Mouse (Mus musculus): ENCODE results near the gene Henmt1. TPM values are rescaled to one million over a fixed set of nuclear protein-coding genes. Genes with fewer than 3 reads are reported as not detected.

Gene Henmt1
- polyA plus RNA-seq, 1 experiment from 2014 or later, result 0.51 TPM

DNA sequence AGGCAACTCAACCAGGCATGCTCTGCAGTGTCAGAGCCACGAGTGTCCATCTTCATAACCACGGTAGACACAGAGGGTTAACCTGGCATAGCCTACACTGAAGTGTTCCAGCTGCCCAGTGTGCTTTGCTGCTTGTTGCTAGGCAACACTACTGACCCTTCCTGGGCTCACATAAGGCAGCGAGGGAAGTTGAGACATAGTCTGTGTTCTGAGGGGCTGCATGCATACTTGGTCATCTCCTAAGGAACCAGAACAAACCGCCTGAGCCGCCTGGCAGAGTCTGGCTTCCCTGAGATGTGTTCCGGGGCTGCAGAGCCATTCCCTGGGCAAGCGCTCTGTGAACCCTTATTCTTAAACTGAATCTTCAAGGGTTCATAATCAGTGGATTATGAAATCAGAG, 21.6 kb downstream of the Henmt1 start:
- H3K4me1 ChIP-seq (ENCODE audit: control insufficient read depth, insufficient read depth, low read length), result no peaks in the 10 kb centered on the region
- H3K9ac ChIP-seq (ENCODE audit: low read depth, low read length), result no peak overlapping the region

DNA sequence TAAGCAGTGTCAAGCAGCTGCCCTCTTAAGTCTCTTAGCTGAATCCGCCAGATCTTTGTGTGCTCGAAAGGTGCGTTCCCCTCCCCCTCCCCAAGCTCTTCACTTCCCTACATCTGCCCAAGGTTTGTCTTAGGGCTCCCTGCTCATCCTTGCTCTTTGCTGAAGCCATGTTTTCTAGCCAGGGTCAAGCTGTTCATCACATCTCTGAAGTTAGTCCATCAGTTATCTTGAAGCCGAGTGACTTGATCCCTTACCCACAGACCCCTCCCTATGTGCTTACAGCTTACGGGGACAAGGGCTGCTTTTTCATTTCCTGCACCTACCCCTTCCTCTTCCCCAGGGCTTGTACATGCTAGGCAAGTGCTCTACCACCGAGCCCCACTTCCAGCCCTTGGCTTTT, 22.0 kb downstream of the Henmt1 start:
- ATAC-seq (ENCODE audit: low FRiP score, low TSS enrichment), result no peak
- no peaks in the 10 kb centered on the region for H3K36me3 ChIP-seq (ENCODE audit: control insufficient read depth, insufficient read depth, low read length)
- no peaks in the 10 kb centered on the region for H3K4me1 ChIP-seq (ENCODE audit: control insufficient read depth, insufficient read depth, low read length)
- no peak overlapping the region for H3K9ac ChIP-seq (ENCODE audit: low read depth, low read length)
- H3K27ac ChIP-seq (ENCODE audit: low read depth, low read length), result no peak overlapping the region
- H3K4me3 ChIP-seq (ENCODE audit: low read length), result no peak overlapping the region
- WGBS, result 60% methylated on average over 6 of the region's 6 CpGs
- no peaks in the 10 kb centered on the region for H3K9me3 ChIP-seq (ENCODE audit: control insufficient read depth, low read length)
- H3K4me2 ChIP-seq (replicated peaks; ENCODE audit: low read depth, low read length), result no peak overlapping the region
- H3K27me3 ChIP-seq (ENCODE audit: control insufficient read depth, insufficient read depth, low read length), result no peaks in the 10 kb centered on the region

More for the DNA sequence above, 21.6 kb downstream of the Henmt1 start:
- Histone ChIP-seq H3K4me3 (ENCODE audit: low read length) (no peak overlapping the region), H3K27ac (ENCODE audit: low read depth, low read length) (no peak overlapping the region), H3K4me2 (replicated peaks; ENCODE audit: low read depth, low read length) (no peak overlapping the region), H3K9me3 (ENCODE audit: control insufficient read depth, low read length) (no peaks in the 10 kb centered on the region), H3K27me3 (ENCODE audit: control insufficient read depth, insufficient read depth, low read length) (no peaks in the 10 kb centered on the region), H3K36me3 (ENCODE audit: control insufficient read depth, insufficient read depth, low read length) (no peaks in the 10 kb centered on the region)
- ATAC-seq (ENCODE audit: low FRiP score, low TSS enrichment), result peak; percentile 67; the same call in 1 of the 2 replicates
- WGBS, result 52% methylated on average over 7 of the region's 7 CpGs

DNA sequence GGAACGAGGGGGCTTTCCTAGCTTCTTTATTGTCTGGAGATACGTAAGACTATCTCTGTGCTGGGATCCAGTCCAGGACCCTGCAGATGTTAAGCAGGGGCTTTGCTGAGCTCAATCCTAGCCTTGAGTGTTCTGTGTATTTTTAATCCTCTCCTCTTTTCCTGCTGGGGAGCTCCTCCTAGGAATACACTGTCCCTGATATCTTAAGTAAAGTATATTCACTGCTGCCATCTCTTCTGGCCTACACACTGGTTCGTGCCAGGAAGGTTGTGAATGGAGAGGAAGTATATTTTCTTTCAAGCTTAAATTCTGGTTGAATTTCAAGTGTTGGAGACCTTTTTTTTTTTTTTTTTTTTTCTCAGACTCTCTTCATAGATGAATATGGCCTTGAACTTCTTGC, 23.6 kb downstream of the Henmt1 start:
- H3K27ac ChIP-seq (ENCODE audit: low read depth, low read length), result no peak overlapping the region
- no peaks in the 10 kb centered on the region for H3K27me3 ChIP-seq (ENCODE audit: control insufficient read depth, insufficient read depth, low read length)
- H3K4me2 ChIP-seq (replicated peaks; ENCODE audit: low read depth, low read length), result no peak overlapping the region
- H3K9me3 ChIP-seq (ENCODE audit: control insufficient read depth, low read length), result no peaks in the 10 kb centered on the region
- 91% methylated on average over 3 of the region's 3 CpGs for WGBS
- H3K9ac ChIP-seq (ENCODE audit: low read depth, low read length), result no peak overlapping the region
- no peaks in the 10 kb centered on the region for H3K4me1 ChIP-seq (ENCODE audit: control insufficient read depth, insufficient read depth, low read length)
- H3K4me3 ChIP-seq (ENCODE audit: low read length), result no peak overlapping the region
- H3K36me3 ChIP-seq (ENCODE audit: control insufficient read depth, insufficient read depth, low read length), result no peaks in the 10 kb centered on the region
- ATAC-seq (ENCODE audit: low FRiP score, low TSS enrichment), result no peak

DNA sequence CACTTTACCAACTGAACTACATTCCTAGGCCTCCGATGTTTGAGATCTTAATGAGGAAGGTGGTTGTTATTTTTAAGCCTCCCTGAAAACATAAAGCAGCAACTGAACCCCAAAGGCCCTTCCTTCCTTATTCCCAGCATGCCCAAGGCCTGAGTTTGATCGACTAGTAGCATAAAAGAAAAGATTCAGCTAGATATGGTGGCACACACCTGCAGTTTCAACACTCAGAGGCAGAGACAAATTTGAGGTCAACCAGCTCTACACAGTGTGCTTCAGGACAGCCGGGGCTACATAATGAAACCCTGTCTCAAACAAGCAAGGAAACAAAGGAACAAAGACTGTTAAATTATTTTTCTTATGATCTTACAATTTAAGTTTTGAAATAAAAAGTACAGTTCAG, 24.1 kb downstream of the Henmt1 start:
- ATAC-seq (ENCODE audit: low FRiP score, low TSS enrichment), result no peak
- no peak overlapping the region for H3K27ac ChIP-seq (ENCODE audit: low read depth, low read length)
- no peaks in the 10 kb centered on the region for H3K27me3 ChIP-seq (ENCODE audit: control insufficient read depth, insufficient read depth, low read length)
- no peak overlapping the region for H3K4me3 ChIP-seq (ENCODE audit: low read length)
- H3K9me3 ChIP-seq (ENCODE audit: control insufficient read depth, low read length), result no peaks in the 10 kb centered on the region
- 80% methylated on average over 3 of the region's 3 CpGs for whole genome bisulfite sequencing
- H3K36me3 ChIP-seq (ENCODE audit: control insufficient read depth, insufficient read depth, low read length), result no peaks in the 10 kb centered on the region
- no peak overlapping the region for H3K9ac ChIP-seq (ENCODE audit: low read depth, low read length)
- no peak overlapping the region for H3K4me2 ChIP-seq (replicated peaks; ENCODE audit: low read depth, low read length)
- H3K4me1 ChIP-seq (ENCODE audit: control insufficient read depth, insufficient read depth, low read length), result no peaks in the 10 kb centered on the region

DNA sequence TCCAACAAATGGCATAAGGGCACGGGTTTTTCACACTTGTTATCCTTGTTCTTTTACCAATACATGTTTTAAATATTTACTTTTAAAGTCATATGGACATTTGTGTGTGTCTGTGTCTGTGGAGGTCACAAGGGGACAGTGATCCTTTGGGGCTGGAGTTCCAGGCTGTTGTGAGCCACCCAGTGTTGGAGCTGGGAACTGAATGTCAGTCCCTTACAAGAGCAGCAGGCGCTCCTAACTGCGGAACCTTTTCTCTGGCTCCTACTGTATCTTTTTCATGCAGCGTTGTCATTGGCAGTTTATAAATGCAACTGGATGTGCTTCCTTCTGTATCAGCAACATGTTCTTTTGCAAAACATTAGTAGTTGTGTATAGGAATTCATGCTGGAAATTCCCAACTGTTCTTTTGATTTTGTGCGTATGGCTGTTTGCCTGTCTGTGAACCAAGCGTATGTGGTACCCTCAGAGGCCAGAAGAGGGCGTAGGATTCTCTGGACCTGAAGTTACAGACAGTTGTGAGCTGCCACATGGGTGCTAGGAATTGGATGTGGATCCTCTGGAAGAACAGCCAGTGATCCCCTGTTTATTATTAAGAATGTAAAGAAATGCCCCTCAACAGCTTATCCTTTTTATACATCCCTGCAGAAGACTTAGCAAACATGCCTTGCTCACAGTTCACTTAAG, 24.8 kb downstream of the Henmt1 start:
- no peak for ATAC-seq (ENCODE audit: low FRiP score, low TSS enrichment)
- Histone ChIP-seq H3K4me3 (ENCODE audit: low read length) (no peak overlapping the region), H3K36me3 (ENCODE audit: control insufficient read depth, insufficient read depth, low read length) (no peaks in the 10 kb centered on the region), H3K27me3 (ENCODE audit: control insufficient read depth, insufficient read depth, low read length) (no peaks in the 10 kb centered on the region), H3K4me1 (ENCODE audit: control insufficient read depth, insufficient read depth, low read length) (no peaks in the 10 kb centered on the region), H3K27ac (ENCODE audit: low read depth, low read length) (no peak overlapping the region), H3K4me2 (replicated peaks; ENCODE audit: low read depth, low read length) (no peak overlapping the region), H3K9ac (ENCODE audit: low read depth, low read length) (no peak overlapping the region), H3K9me3 (ENCODE audit: control insufficient read depth, low read length) (no peaks in the 10 kb centered on the region)
- WGBS, result 77% methylated on average over 7 of the region's 7 CpGs

DNA sequence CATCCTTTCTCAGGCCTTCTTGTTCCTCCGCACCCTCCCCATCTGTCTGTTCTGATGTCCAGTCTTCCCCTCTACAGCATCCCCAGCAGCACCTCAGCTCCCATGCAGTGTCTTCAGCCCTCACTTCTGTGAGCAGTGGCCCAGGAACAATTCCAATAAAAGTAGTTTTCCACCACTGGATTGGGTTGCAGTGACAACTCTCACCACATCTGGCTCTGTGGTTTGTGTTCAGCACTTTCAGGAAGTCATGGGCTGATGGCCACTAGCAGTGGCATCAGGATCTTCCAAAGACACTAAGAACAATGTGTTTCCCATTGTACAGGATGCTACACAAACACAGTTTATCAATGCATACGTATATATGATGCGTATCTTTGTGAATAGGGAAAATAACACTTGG, 26.4 kb downstream of the Henmt1 start:
- 94% methylated on average over 3 of the region's 3 CpGs for WGBS
- Histone ChIP-seq H3K4me2 (replicated peaks; ENCODE audit: low read depth, low read length) (no peak overlapping the region), H3K27me3 (ENCODE audit: control insufficient read depth, insufficient read depth, low read length) (no peaks in the 10 kb centered on the region), H3K4me3 (ENCODE audit: low read length) (no peak overlapping the region), H3K4me1 (ENCODE audit: control insufficient read depth, insufficient read depth, low read length) (no peaks in the 10 kb centered on the region), H3K9ac (ENCODE audit: low read depth, low read length) (no peak overlapping the region), H3K27ac (ENCODE audit: low read depth, low read length) (no peak overlapping the region), H3K9me3 (ENCODE audit: control insufficient read depth, low read length) (no peaks in the 10 kb centered on the region), H3K36me3 (ENCODE audit: control insufficient read depth, insufficient read depth, low read length) (0 out of 2 replicates have a peak, but pooled peaks cover 2% of the 10 kb centered on the region)
- no peak for ATAC-seq (ENCODE audit: low FRiP score, low TSS enrichment)

DNA sequence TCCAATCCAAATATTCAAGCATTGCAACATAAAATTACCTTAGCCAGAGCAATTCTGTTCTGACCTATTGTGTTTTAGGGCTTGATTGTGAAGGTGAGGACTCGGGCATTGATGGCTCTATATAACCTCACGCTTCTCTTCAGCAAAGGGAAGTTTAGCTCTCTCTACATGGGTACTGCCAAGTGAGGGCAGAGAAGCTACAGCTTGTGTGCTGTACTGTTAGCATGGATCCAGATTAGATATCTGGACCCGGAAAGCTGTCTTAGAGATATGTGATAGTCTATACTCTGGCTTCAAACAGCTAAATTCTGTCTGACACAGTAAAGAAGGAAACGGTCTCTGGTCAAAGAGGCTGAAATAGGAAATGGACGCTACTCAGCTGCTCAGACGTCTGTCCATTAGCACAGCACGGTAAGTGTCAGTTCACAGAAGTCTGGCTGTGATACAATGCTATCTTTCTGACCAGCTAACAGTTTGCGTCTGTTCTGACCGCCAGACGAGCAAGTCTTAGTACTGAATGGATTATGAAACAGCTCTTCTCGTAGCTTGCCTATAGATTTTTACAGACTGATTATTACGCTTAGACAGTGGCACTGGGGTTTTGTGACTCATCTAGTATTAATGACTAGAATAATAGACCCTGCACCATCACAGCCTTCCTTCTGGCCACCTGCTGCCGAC, 34.4 kb downstream of the Henmt1 start:
- Histone ChIP-seq H3K27me3 (ENCODE audit: control insufficient read depth, insufficient read depth, low read length) (no peaks in the 10 kb centered on the region), H3K9me3 (ENCODE audit: control insufficient read depth, low read length) (no peaks in the 10 kb centered on the region), H3K9ac (ENCODE audit: low read depth, low read length) (no peak overlapping the region), H3K36me3 (ENCODE audit: control insufficient read depth, insufficient read depth, low read length) (peaks cover 5% of the 10 kb centered on the region; the same call in 1 of the 2 replicates), H3K4me1 (ENCODE audit: control insufficient read depth, insufficient read depth, low read length) (no peaks in the 10 kb centered on the region), H3K4me3 (ENCODE audit: low read length) (no peak overlapping the region), H3K4me2 (replicated peaks; ENCODE audit: low read depth, low read length) (no peak overlapping the region), H3K27ac (ENCODE audit: low read depth, low read length) (no peak overlapping the region)
- no peak for ATAC-seq (ENCODE audit: low FRiP score, low TSS enrichment)
- WGBS, result 87% methylated on average over 13 of the region's 13 CpGs

DNA sequence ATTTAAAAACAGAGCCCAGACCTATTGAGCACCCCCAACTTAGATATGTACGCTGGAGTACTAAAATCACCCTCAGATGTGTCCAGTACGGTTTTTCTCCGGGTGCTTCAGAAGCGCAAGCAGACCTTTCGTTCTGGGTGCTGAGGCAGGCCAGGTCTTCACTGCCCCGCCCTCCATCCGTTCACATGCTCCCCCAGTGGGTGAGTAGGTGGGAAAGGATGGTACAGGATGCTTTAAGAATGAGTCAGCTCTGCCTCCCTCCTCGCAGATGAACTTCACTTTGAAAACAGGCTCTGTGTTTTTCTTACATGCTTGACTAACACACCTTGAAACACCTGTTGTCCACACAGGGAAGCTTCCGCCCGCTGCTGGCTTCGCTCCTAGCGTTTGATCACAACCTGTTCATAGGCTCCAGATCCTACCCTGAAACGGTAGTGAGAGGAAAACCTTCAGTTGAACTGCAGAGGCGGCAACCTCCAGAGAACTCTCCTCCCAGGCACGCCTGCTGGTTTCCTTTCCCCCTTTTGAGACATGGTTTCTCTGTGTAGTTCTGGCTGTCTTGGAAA, 35.3 kb downstream of the Henmt1 start:
- 71% methylated on average over 15 of the region's 15 CpGs for WGBS
- Histone ChIP-seq H3K27me3 (ENCODE audit: control insufficient read depth, insufficient read depth, low read length) (no peaks in the 10 kb centered on the region), H3K4me1 (ENCODE audit: control insufficient read depth, insufficient read depth, low read length) (no peaks in the 10 kb centered on the region)

More for the DNA sequence above, 35.3 kb downstream of the Henmt1 start:
- no peak overlapping the region for H3K4me3 ChIP-seq (ENCODE audit: low read length)
- 0 out of 2 replicates have a peak, but pooled peaks cover 2% of the 10 kb centered on the region for H3K9me3 ChIP-seq (ENCODE audit: control insufficient read depth, low read length)
- no peak overlapping the region for H3K4me2 ChIP-seq (replicated peaks; ENCODE audit: low read depth, low read length)
- peaks cover 12% of the 10 kb centered on the region for H3K36me3 ChIP-seq (ENCODE audit: control insufficient read depth, insufficient read depth, low read length)
- no peak overlapping the region for H3K27ac ChIP-seq (ENCODE audit: low read depth, low read length)
- H3K9ac ChIP-seq (ENCODE audit: low read depth, low read length), result no peak overlapping the region
- peak; percentile 60; the same call in 1 of the 2 replicates for ATAC-seq (ENCODE audit: low FRiP score, low TSS enrichment)
